Mouse (Mus musculus) embryonic fibroblast, embryonic 13.5 days (primary cell): ENCODE results near the gene B230104I21Rik. TPM values are rescaled to one million over a fixed set of nuclear protein-coding genes. Genes with fewer than 3 reads are reported as not detected.

Source experiments
- H3K27ac ChIP-seq: 2 replicates; pipeline ENCODE4 v1.5.1; 2012; ENCODE audit warnings: low read length, control low read depth, inconsistent platforms; ENCODE audit not compliant: insufficient read depth
- H3K4me1 ChIP-seq: 2 replicates; pipeline ENCODE4 v1.6.1; 2011; ENCODE audit warnings: low read length; ENCODE audit not compliant: control insufficient read depth, insufficient read depth
- H3K4me3 ChIP-seq: 2 replicates; pipeline ENCODE4 v1.5.1; 2011; ENCODE audit warnings: mild to moderate bottlenecking, control low read depth, low read length; ENCODE audit not compliant: insufficient read depth
- CTCF ChIP-seq: IDR thresholded peaks from 2 replicates; pipeline ENCODE4 v1.5.1; 2011; ENCODE audit warnings: mild to moderate bottlenecking, control low read depth, low read length, moderate library complexity, borderline replicate concordance; ENCODE audit not compliant: insufficient read depth
- POLR2A ChIP-seq: IDR thresholded peaks from 2 replicates; pipeline ENCODE4 v1.6.1; 2011; ENCODE audit warnings: low read depth, mild to moderate bottlenecking, control low read depth, low read length, moderate library complexity
- polyA plus RNA-seq: library from polyadenylated mRNA; stranded (reverse); fragments of >200 nt; gene quantifications from 2 replicates; pipeline ENCODE4 v1.2.4, GENCODE M21; 2011; ENCODE audit warnings: low read depth; ENCODE audit not compliant: missing spikeins, insufficient read length

The B230104I21Rik gene
- polyA plus RNA-seq, 1 experiment: not detected

- H3K27ac ChIP-seq: no peak overlapping the region
- no peak overlapping the region for H3K4me3 ChIP-seq
- H3K4me1 ChIP-seq: no peaks in the 10 kb centered on the region
- TF ChIP-seq POLR2A (no peak), CTCF (no peak)
Measured at GRCm38 (mm10) chr4:154366836-154367235, 30.9 kb downstream of the B230104I21Rik start.

GRCm38 (mm10) chr4:154369089-154369488 lies 33.2 kb downstream of the B230104I21Rik start:
- H3K4me1 ChIP-seq: no peaks in the 10 kb centered on the region
- no peak overlapping the region for H3K4me3 ChIP-seq
- no peak for TF ChIP-seq POLR2A
- TF ChIP-seq CTCF: no peak
- H3K27ac ChIP-seq: no peak overlapping the region

- Histone ChIP-seq H3K4me3 (no peak overlapping the region), H3K4me1 (no peaks in the 10 kb centered on the region), H3K27ac (no peak overlapping the region)
- TF ChIP-seq POLR2A: no peak
- no peak for TF ChIP-seq CTCF
Measured at GRCm38 (mm10) chr4:154370841-154371240, 34.9 kb downstream of the B230104I21Rik start.

GRCm38 (mm10) chr4:154371542-154372247 lies 35.8 kb downstream of the B230104I21Rik start:
- Histone ChIP-seq H3K4me3 (no peak overlapping the region), H3K4me1 (no peaks in the 10 kb centered on the region), H3K27ac (no peak overlapping the region)
- TF ChIP-seq POLR2A (no peak), CTCF (no peak)

- Histone ChIP-seq H3K27ac (no peak overlapping the region), H3K4me1 (no peaks in the 10 kb centered on the region), H3K4me3 (no peak overlapping the region)
- TF ChIP-seq CTCF: no peak
- no peak for TF ChIP-seq POLR2A
Measured at GRCm38 (mm10) chr4:154375939-154376625, 40.2 kb downstream of the B230104I21Rik start.

- TF ChIP-seq CTCF (no peak), POLR2A (no peak)
- no peak overlapping the region for H3K27ac ChIP-seq
- H3K4me3 ChIP-seq: no peak overlapping the region
- H3K4me1 ChIP-seq: no peaks in the 10 kb centered on the region
Measured at GRCm38 (mm10) chr4:154378876-154379275, 42.9 kb downstream of the B230104I21Rik start.

GRCm38 (mm10) chr4:154385208-154385607 lies 49.3 kb downstream of the B230104I21Rik start:
- TF ChIP-seq CTCF (no peak), POLR2A (no peak)
- no peak overlapping the region for H3K4me3 ChIP-seq
- no peaks in the 10 kb centered on the region; the same call in 1 of the 2 replicates for H3K4me1 ChIP-seq
- H3K27ac ChIP-seq: no peak overlapping the region

- no peak overlapping the region for H3K27ac ChIP-seq
- H3K4me1 ChIP-seq: no peaks in the 10 kb centered on the region; the same call in 1 of the 2 replicates
- no peak overlapping the region for H3K4me3 ChIP-seq
- no peak for TF ChIP-seq CTCF
- TF ChIP-seq POLR2A: no peak
Measured at GRCm38 (mm10) chr4:154385918-154386317, 50.0 kb downstream of the B230104I21Rik start.

GRCm38 (mm10) chr4:154386810-154387209 lies 50.9 kb downstream of the B230104I21Rik start:
- Histone ChIP-seq H3K27ac (no peak overlapping the region), H3K4me3 (no peak overlapping the region), H3K4me1 (no peaks in the 10 kb centered on the region; the same call in 1 of the 2 replicates)
- TF ChIP-seq POLR2A (no peak), CTCF (no peak)

GRCm38 (mm10) chr4:154389641-154390040 lies 53.7 kb downstream of the B230104I21Rik start:
- Histone ChIP-seq H3K4me1 (no peaks in the 10 kb centered on the region; the same call in 1 of the 2 replicates), H3K27ac (no peak overlapping the region), H3K4me3 (no peak overlapping the region)
- no peak for TF ChIP-seq POLR2A
- no peak for TF ChIP-seq CTCF
